Mouse (Mus musculus) inflammation-experienced regulatory T-cells, adult 6 months (primary cell): ENCODE data around the gene Trim27. TPM values are rescaled to one million over a fixed set of nuclear protein-coding genes. Genes with fewer than 3 reads are reported as not detected.

Source experiments
- ATAC-seq: one replicate; pipeline ENCODE4 v1.8.0; 2017
- polyA plus RNA-seq, 3 experiments: library from polyadenylated mRNA; unstranded; fragments of 100-300 nt; shearing (Covaris generic); gene quantifications; one replicate each; pipeline ENCODE4 v1.2.1; 2017

Gene Trim27
- polyA plus RNA-seq, 3 experiments from 2014 or later, result 16.0 to 17.3 (median 16.3) TPM

- peak; percentile 32 for ATAC-seq
Measured at GRCm38 (mm10) chr13:21221656-21222462, 42.6 kb downstream of the Trim27 start.

DNA sequence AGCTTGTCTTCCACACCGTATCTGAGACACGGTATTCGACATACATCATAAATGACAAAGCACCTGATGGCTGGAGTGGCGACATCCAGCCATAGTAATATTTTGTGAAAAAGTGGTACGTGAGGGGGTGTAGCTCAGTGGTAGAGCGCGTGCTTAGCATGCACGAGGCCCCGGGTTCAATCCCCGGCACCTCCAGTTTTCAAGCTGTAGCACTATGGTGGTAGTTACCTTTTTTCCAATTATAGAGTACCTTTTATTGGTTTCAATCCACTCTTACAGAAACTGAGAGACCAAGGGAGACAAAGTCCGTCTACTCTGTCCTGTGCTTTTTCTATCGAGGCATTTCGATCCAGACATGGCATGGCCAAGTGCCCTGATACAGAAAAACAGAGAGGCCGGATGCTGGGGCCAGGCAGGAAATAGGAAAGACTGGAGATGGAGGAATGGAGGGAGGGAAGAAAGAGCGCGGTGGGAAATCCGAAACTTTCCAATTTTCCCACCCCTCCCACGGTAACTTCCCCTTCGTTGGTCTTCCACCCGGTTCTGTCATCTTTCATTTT lies 43.3 kb downstream of the Trim27 start:
- ATAC-seq, result peak; percentile 64

DNA sequence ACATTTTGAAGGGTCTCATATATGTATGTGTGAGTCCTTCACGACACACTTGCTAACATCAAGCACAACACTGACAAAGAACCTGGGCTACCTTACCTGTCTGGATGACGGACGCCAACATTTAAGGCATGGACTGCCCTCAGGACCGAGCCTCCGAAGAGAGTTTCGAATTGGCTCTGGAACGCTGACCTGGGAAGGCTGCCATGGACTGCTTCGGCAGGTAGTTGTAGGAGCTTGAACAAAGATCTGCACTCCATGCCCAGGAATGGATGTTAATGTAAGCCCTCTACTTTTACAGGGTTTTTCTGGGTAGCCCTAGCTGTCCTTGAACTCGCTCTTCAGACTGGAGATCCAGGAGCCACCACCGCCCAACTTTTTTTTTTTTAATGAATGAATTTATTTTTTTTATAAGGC lies 44.0 kb downstream of the Trim27 start:
- ATAC-seq, result no peak

DNA sequence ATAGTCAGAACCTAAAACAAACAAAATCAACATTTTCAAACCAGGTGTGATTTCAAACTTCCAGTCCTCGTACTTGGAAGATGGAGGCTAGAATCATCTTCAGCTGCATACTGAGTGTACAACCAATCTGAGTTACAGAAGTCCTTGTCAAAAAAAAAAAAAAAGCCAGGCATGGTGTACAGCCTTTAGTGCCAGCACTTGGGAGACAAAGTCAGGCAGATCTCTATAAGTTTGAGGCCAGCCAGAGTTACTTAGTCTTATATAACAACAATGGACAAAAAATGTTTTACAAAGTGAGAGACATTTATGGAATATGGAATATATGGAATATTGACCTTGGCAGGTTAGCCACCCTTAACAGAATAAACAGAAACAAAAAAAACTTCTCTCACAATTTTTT lies 45.1 kb downstream of the Trim27 start:
- ATAC-seq, result no peak

DNA sequence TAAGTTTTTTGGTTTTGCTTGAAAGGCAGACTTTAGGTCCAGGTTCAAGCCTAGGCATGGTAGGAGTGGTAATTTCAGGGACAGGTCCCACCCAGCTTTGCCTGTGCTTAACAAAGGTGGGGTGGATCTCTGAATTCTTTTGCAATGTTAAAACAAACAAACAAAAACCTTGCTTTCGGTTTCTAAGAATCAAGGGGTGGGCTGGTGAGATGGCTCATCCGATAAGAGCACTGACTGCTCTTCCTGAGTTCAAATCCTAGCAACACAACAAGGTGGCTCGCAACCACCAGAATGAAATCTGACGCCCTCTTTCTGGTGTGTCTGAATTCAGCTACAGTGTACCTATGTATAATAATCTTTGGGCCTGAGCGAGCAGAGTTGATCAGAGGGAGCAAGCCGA lies 46.0 kb downstream of the Trim27 start:
- no peak for ATAC-seq

- ATAC-seq, result no peak
Measured at GRCm38 (mm10) chr13:21226031-21226430, 46.8 kb downstream of the Trim27 start.

DNA sequence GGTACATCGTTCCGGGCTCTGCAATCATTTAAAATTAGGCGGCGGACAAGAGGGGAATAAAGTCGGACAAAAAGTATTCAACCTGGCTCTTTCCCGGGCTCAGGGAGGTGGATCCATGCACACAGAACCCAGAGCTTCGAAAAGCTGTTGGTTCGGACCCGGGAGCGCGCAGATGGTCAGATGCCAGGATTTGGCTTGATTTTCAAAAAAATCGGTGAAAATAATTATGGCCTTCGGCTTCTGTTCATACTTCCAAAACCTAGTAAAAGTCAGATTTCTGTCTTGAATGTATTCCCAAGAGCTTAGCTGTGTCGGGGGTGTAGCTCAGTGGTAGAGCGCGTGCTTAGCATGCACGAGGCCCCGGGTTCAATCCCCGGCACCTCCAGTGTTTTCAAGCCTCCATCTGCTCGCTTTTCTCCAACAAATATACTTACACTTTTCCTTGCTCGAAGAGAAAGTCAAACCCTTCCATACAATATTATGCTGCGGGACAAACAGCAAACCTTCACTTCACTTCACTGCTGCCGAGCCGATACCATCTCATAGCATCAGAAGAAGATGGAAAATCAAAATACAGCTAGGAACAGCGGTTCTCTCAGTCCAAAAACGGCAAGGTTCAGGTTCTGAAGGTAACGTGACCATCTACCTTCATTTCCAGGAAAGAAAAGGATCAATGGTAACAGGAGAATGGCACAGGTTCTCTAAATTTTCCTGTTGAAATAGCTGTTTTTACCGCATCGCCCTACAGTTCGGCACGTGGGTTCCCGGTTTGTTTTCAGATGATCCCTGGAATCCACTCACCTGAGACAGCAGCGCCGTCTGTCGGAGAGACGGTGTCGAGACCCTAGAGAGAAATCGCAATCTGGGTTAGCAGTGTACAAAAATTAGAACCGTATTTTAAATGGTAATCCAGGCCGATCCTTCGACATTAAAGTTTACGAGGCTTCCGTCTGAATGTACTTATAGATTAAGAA lies 54.8 kb downstream of the Trim27 start:
- peak; percentile 66 for ATAC-seq

DNA sequence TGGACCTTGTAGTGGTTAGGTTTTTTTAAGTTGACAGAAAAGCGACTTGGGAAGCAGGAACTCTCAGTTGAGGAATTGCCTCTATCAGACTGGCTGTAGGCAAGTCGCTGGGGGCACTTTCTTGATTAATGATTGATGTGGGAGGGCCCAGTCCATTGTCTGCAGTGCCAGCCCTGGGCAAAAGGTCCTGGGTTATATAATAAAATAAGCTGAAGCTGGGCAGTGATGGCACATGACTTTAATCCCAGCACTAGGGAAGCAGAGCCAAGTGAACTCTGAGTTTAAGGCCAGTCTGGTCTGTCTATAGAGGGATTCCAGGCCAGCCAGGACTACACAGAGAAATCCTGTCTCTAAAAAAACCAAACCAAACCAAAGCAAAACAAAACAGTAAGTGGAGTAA lies 57.5 kb downstream of the Trim27 start:
- ATAC-seq, result no peak

- no peak for ATAC-seq
Measured at GRCm38 (mm10) chr13:21237161-21237560, 57.9 kb downstream of the Trim27 start.

DNA sequence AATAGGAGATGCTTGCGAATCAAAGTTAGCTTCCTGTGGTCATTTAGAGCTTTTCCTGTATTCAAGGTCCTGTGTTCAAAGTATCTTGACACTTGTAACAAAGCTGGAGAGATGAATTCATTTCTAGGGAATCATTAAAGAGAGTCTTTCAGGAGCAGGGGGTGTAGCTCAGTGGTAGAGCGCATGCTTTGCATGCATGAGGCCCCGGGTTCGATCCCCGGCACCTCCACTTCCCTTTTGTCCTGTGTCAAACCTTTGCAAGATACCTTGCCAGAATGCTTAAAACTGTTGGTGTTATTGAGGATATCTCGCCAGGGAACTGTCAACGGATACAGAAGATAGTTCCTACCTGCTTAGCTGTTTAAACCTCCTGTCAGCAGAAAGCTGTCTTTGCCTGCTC lies 61.5 kb downstream of the Trim27 start:
- ATAC-seq, result no peak

GRCm38 (mm10) chr13:21242408-21243125 lies 63.3 kb downstream of the Trim27 start:
- ATAC-seq, result no peak

- no peak for ATAC-seq
Measured at GRCm38 (mm10) chr13:21243196-21243595, 64.0 kb downstream of the Trim27 start.

DNA sequence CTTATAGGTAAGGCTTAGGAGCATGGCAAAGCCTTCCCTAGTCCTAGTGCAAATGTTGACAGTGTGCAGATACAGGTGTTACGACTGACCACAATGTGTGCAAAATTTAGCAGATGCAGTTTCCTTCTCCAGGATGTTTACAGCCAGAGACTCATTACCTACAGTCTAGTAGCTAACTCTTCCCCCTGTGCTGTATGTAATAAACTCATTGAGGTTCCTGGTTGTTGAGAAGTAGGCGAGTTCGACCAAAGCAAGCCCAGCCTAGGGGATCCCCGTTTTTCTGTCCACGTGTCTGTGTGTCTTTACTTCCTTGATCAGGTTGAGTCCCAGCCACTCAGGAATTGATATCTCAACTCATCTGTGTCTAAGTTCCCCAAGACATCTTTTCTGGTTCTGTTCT lies 64.8 kb downstream of the Trim27 start:
- no peak for ATAC-seq

Other genes with a start within 250 kb of the Trim27 start
- gene Olfr1370, start 104.5 kb upstream of the Trim27 start, polyA plus RNA-seq, result under 1 TPM in 1 of 3 experiments, not detected in 2; 0.26 TPM
- under 1 TPM in 2 of 3 experiments, not detected in 1; 0.13 to 0.27 TPM for gene Olfr1369-ps1, start 68.0 kb upstream of the Trim27 start, polyA plus RNA-seq
- not detected for gene Olfr263, start 49.8 kb upstream of the Trim27 start, polyA plus RNA-seq
- not detected for gene Olfr1368, start 33.6 kb upstream of the Trim27 start, polyA plus RNA-seq
- not detected for gene Gpx5, start 113.3 kb downstream of the Trim27 start, polyA plus RNA-seq
- not detected for gene Gpx6, start 132.7 kb downstream of the Trim27 start, polyA plus RNA-seq
- not detected for gene Olfr1367, start 167.5 kb downstream of the Trim27 start, polyA plus RNA-seq
- gene Zscan12, start 183.4 kb downstream of the Trim27 start, polyA plus RNA-seq, result 1 to 10 TPM; 3.9 to 9.2 (median 8.1) TPM
- 10 to 100 TPM; 23.7 to 42.0 (median 33.0) TPM for gene Zkscan3, start 223.3 kb downstream of the Trim27 start, polyA plus RNA-seq